Mouse (Mus musculus): ENCODE results near the gene Gldc. TPM values are rescaled to one million over a fixed set of nuclear protein-coding genes. Genes with fewer than 3 reads are reported as not detected.
A peak's percentile ranks its signal among the peaks of the same experiment; 100 is the strongest.

Gene Gldc
- polyA plus RNA-seq, 1 experiment from 2014 or later, result 12.1 TPM

DNA sequence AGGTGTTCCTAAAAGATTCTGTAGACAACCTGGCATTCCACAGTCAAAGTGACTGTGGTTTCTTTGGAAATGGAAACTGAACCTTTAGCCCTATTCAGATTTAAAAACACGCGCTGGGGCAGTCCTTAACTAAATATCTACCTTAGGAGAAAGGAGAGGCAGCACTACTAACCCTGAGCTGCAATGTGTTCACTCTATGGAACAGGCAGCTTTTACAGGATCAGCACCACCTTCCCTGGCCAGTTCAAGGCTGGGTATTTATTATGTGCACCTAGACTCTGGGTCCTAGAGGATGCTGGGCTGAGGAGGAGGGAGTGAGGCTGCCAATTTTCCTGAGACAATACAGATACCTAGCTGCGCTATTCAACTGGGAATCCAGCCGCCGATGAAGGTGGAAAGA lies 59.6 kb downstream of the Gldc start:
- Histone ChIP-seq H3K27ac (no peak overlapping the region), H3K4me3 (no peak overlapping the region), H3K9ac (no peak overlapping the region), H3K36me3 (no peaks in the 10 kb centered on the region), H3K9me3 (no peaks in the 10 kb centered on the region), H3K4me1 (peaks cover 14% of the 10 kb centered on the region; the same call in 1 of the 2 replicates), H3K27me3 (no peaks in the 10 kb centered on the region), H3K4me2 (no peak overlapping the region)
- 71% methylated on average over 5 of the region's 5 CpGs for WGBS
- no peak for ATAC-seq (ENCODE audit: insufficient number of reproducible peaks, low FRiP score, low TSS enrichment, low read depth)

GRCm38 (mm10) chr19:30114919-30115441 lies 60.2 kb downstream of the Gldc start:
- 36% methylated on average over 14 of the region's 14 CpGs for WGBS
- ATAC-seq (ENCODE audit: insufficient number of reproducible peaks, low FRiP score, low TSS enrichment, low read depth), result no peak
- no peak overlapping the region for H3K4me3 ChIP-seq
- H3K36me3 ChIP-seq, result no peaks in the 10 kb centered on the region
- peaks cover 14% of the 10 kb centered on the region; the same call in 1 of the 2 replicates for H3K4me1 ChIP-seq
- no peaks in the 10 kb centered on the region for H3K9me3 ChIP-seq
- no peak overlapping the region for H3K27ac ChIP-seq
- no peak overlapping the region for H3K9ac ChIP-seq
- H3K4me2 ChIP-seq, result peak overlapping the region; percentile 19; the same call in 1 of the 2 replicates
- no peaks in the 10 kb centered on the region for H3K27me3 ChIP-seq

DNA sequence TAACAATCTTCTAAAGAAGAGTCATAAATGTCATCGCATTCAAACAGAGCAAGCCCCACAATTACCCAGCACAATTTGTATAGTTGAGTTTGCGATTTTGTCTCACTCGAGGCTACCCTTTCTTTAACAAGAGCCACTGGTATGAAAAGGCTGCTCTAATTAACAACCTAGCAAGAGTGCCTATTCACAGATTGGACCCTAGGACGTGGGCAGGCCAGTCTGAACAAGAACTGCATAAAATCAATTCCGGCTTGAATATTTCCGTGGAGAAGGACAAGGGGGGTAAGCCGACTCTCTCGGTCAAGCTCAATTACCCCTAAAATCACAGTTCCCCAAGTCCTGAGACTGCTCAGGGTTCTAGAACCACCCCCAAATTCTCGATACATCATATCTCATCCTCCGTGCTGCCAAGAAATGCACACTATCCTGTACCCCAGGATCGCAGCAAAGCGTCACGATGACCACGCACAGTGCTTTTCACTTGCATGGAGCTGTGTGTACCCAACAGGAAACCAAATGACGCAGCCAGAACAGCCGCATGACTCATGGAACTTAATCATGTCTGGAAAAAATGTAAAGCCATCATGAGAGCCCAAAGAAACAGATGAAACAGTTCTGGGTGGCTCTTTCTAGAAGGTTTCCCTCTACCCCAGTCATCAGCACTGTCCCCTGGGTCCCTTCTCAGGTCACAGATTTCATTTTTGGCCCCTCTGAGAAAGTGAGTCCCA lies 62.1 kb downstream of the Gldc start:
- no peaks in the 10 kb centered on the region for H3K9me3 ChIP-seq
- no peaks in the 10 kb centered on the region for H3K27me3 ChIP-seq
- peaks cover 14% of the 10 kb centered on the region; the same call in 1 of the 2 replicates for H3K4me1 ChIP-seq
- H3K4me3 ChIP-seq, result no peak overlapping the region
- no peaks in the 10 kb centered on the region for H3K36me3 ChIP-seq
- H3K27ac ChIP-seq, result no peak overlapping the region
- 72% methylated on average over 16 of the region's 16 CpGs for WGBS
- H3K4me2 ChIP-seq, result no peak overlapping the region
- no peak for ATAC-seq (ENCODE audit: insufficient number of reproducible peaks, low FRiP score, low TSS enrichment, low read depth)
- H3K9ac ChIP-seq, result no peak overlapping the region

- no peak overlapping the region for H3K4me3 ChIP-seq
- no peak overlapping the region for H3K4me2 ChIP-seq
- H3K27me3 ChIP-seq, result no peaks in the 10 kb centered on the region
- H3K9me3 ChIP-seq, result no peaks in the 10 kb centered on the region
- H3K36me3 ChIP-seq, result no peaks in the 10 kb centered on the region
- WGBS, result 94% methylated on average over 3 of the region's 3 CpGs
- ATAC-seq (ENCODE audit: insufficient number of reproducible peaks, low FRiP score, low TSS enrichment, low read depth), result no peak
- no peak overlapping the region for H3K27ac ChIP-seq
- no peak overlapping the region for H3K9ac ChIP-seq
- H3K4me1 ChIP-seq, result peaks cover 9% of the 10 kb centered on the region; the same call in 1 of the 2 replicates
These were observed 63.8 kb downstream of the Gldc start for GRCm38 (mm10) chr19:30111421-30111820.

DNA sequence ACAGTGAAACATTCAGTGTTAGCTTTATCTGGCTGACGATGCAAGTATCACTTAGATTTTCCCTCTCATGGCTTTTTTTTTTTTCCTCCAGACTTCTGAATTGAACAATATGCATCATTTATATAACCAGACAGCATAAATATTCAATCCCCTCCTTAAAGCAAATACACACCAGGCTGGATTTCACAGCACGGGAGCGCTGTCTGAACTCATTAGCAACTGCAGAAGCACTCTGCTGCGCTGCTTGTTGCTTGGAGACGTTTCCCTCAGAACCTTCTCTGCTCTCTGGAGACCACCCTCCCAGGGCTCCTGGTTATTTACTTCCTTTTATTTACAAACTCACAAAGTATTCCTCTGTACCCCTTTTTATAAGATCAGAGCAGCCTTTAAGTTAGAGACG lies 66.1 kb downstream of the Gldc start:
- Histone ChIP-seq H3K4me2 (no peak overlapping the region), H3K27ac (no peak overlapping the region)

DNA sequence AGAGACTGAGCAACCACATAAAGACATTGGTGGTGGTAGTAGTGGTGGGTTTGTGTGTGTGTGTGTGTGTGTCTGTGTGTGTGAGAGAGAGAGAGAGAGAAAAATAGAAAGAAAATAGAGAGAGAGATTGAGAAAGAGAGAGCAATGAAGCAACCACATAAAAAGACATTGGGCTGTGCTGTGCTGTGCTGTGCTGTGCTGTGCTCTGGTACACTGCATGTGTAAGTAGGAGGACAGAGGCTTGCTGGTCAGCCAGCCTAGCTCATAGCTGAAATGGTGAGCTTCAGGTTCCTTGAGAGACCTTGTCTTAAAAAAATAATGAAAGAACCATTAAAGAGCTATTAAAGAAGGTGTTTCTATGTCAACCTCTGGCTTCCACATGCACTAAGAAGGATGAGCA lies 66.6 kb downstream of the Gldc start:
- Histone ChIP-seq H3K27ac (no peak overlapping the region), H3K36me3 (no peaks in the 10 kb centered on the region), H3K4me3 (no peak overlapping the region), H3K4me1 (no peaks in the 10 kb centered on the region), H3K9ac (no peak overlapping the region), H3K27me3 (no peaks in the 10 kb centered on the region), H3K9me3 (no peaks in the 10 kb centered on the region), H3K4me2 (no peak overlapping the region)
- ATAC-seq (ENCODE audit: insufficient number of reproducible peaks, low FRiP score, low TSS enrichment, low read depth), result no peak

More for the DNA sequence above, 66.1 kb downstream of the Gldc start:
- Histone ChIP-seq H3K9ac (no peak overlapping the region), H3K36me3 (no peaks in the 10 kb centered on the region), H3K4me1 (no peaks in the 10 kb centered on the region), H3K27me3 (no peaks in the 10 kb centered on the region), H3K9me3 (no peaks in the 10 kb centered on the region), H3K4me3 (no peak overlapping the region)
- WGBS, result 55% methylated on average over 6 of the region's 6 CpGs
- ATAC-seq (ENCODE audit: insufficient number of reproducible peaks, low FRiP score, low TSS enrichment, low read depth), result no peak

- H3K4me2 ChIP-seq, result no peak overlapping the region
- H3K9ac ChIP-seq, result no peak overlapping the region
- H3K36me3 ChIP-seq, result no peaks in the 10 kb centered on the region
- no peak overlapping the region for H3K4me3 ChIP-seq
- H3K27me3 ChIP-seq, result no peaks in the 10 kb centered on the region
- H3K27ac ChIP-seq, result no peak overlapping the region
- no peak for ATAC-seq (ENCODE audit: insufficient number of reproducible peaks, low FRiP score, low TSS enrichment, low read depth)
- no peaks in the 10 kb centered on the region for H3K9me3 ChIP-seq
- no peaks in the 10 kb centered on the region for H3K4me1 ChIP-seq
- WGBS, result 51% methylated on average over 10 of the region's 10 CpGs
These were observed 67.9 kb downstream of the Gldc start for GRCm38 (mm10) chr19:30107221-30107845.

DNA sequence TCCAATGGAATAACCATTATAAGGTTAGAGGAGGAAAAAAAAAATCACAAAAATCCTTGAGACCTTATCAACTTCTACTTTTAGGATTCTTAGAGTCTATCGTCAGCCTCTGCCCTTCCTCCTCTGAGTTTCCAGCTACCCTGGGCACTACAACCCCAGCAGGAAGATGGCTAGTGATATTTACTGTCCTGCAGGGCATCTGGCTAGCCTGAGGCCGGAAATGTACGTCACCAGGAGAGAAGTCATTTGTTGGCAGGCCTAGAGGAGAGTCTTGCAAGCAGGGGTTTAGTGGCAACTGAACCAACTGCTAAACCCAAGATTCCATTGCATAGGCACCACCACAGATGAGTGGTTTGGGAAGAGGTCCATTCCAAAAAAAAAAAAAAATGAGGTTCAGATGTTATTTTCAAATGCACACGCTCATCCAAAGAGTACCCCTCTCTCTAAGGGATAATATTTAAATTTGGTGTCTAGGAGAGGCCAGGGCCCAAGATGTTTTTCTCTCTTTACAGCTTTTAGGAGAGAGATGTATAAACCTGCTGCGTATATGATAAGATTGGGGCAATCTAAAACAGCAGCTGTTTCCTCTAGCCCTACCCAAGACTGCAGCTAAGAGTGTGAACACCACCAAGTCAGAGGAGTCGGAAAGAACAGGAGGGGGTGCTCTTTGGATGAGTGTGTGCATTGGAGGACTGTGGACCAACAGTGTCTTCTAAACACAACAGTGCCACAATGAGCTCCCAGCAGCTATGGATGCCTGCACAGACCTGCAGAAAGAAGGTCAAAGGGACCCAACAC lies 70.0 kb downstream of the Gldc start:
- Histone ChIP-seq H3K9ac (no peak overlapping the region), H3K9me3 (no peaks in the 10 kb centered on the region), H3K4me3 (no peak overlapping the region), H3K36me3 (no peaks in the 10 kb centered on the region), H3K27me3 (no peaks in the 10 kb centered on the region), H3K4me1 (no peaks in the 10 kb centered on the region), H3K27ac (no peak overlapping the region), H3K4me2 (no peak overlapping the region)
- WGBS, result 78% methylated on average over 6 of the region's 6 CpGs
- no peak for ATAC-seq (ENCODE audit: insufficient number of reproducible peaks, low FRiP score, low TSS enrichment, low read depth)

- no peaks in the 10 kb centered on the region for H3K27me3 ChIP-seq
- H3K9me3 ChIP-seq, result no peaks in the 10 kb centered on the region
- peaks cover 13% of the 10 kb centered on the region for H3K36me3 ChIP-seq
- H3K9ac ChIP-seq, result no peak overlapping the region
- no peaks in the 10 kb centered on the region for H3K4me1 ChIP-seq
- no peak overlapping the region for H3K4me3 ChIP-seq
- ATAC-seq (ENCODE audit: insufficient number of reproducible peaks, low FRiP score, low TSS enrichment, low read depth), result no peak
- WGBS, result 83% methylated on average over 6 of the region's 6 CpGs
- no peak overlapping the region for H3K4me2 ChIP-seq
- H3K27ac ChIP-seq, result no peak overlapping the region
These were observed 72.6 kb downstream of the Gldc start for GRCm38 (mm10) chr19:30102620-30103019.

GRCm38 (mm10) chr19:30100571-30100970 lies 74.7 kb downstream of the Gldc start:
- Histone ChIP-seq H3K4me1 (peaks cover 6% of the 10 kb centered on the region; the same call in 1 of the 2 replicates), H3K9ac (no peak overlapping the region)
- WGBS, result 95% methylated on average over 12 of the region's 12 CpGs

DNA sequence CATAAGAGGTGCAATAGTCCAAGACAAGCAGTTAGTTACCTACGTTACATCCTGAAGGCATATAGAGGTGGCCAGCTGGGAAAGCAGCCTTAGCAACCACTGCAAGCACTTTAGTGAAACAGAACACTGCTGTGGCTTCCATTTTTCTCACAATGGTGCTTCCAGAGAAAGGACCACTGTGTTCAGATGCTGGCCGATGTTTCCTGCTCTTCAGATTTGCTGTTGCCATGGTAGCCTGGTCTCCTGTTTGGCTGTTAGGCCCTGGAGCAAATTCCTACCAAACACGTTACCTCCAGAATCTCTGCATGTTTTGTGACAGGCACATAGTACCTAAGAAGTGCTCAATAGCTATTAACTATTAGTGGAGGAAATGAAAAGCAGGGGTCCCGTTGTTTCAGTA lies 78.2 kb downstream of the Gldc start:
- peaks cover 60% of the 10 kb centered on the region for H3K36me3 ChIP-seq
- no peaks in the 10 kb centered on the region for H3K9me3 ChIP-seq
- H3K27me3 ChIP-seq, result no peaks in the 10 kb centered on the region
- no peak overlapping the region for H3K4me2 ChIP-seq
- H3K27ac ChIP-seq, result no peak overlapping the region
- WGBS, result 59% methylated on average over 4 of the region's 4 CpGs
- peaks cover 6% of the 10 kb centered on the region; the same call in 1 of the 2 replicates for H3K4me1 ChIP-seq
- no peak overlapping the region for H3K9ac ChIP-seq
- no peak overlapping the region for H3K4me3 ChIP-seq
- no peak for ATAC-seq (ENCODE audit: insufficient number of reproducible peaks, low FRiP score, low TSS enrichment, low read depth)

More at GRCm38 (mm10) chr19:30100571-30100970, 74.7 kb downstream of the Gldc start:
- no peak for ATAC-seq (ENCODE audit: insufficient number of reproducible peaks, low FRiP score, low TSS enrichment, low read depth)
- H3K4me2 ChIP-seq, result no peak overlapping the region
- peaks cover 30% of the 10 kb centered on the region for H3K36me3 ChIP-seq
- no peak overlapping the region for H3K27ac ChIP-seq
- no peaks in the 10 kb centered on the region for H3K27me3 ChIP-seq
- no peaks in the 10 kb centered on the region for H3K9me3 ChIP-seq
- no peak overlapping the region for H3K4me3 ChIP-seq

Data from limb, embryonic 15.5 days (tissue).